In the genomic region with DNA sequence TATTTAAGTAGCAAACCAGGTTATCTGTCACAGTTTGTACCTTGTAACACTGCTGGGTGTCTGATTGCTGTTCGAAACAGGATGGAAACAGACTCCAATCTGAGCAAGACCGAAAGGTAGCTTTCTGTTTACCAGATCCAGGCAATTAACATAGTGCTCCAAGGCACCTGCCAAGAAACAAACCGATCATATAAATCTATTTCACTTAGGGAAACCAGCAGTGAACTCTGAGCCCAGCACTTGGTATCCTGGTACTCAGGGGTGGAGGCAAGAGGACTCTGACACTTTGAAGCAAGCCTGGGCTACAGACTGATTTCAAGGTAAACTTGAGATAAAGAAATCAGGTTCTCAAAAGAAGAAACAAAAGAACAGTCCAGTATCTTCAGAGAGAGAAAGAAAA, we compare ENCODE assay signal across 16 mouse cellular contexts. TPM values are rescaled to one million over a fixed set of nuclear protein-coding genes. Genes with fewer than 3 reads are reported as not detected.
DNase-seq lines count a peak whose midpoint lies in the region; TF ChIP-seq lines count a peak whose summit lies in the region.
"Had no signal": no experiment of that assay in that cellular context is flagged by ENCODE, and none has a peak within 500 bp of the region (broad histone marks: within the 10 kb centered on the region; RNA-seq: fewer than 3 reads in every experiment).

No protein-coding gene starts in this region.

- H3K4me1 ChIP-seq in kidney, adult 2 months (ENCODE audit: control insufficient read depth, insufficient read depth, low read length) = peaks cover 13% of the 10 kb centered on the region
- H3K4me1 ChIP-seq in small intestine, adult 2 months (ENCODE audit: control insufficient read depth, insufficient read depth, insufficient read length, low read length) = no peaks in the 10 kb centered on the region
- peaks cover 10% of the 10 kb centered on the region for H3K4me1 ChIP-seq in lung, adult 2 months (ENCODE audit: control insufficient read depth, insufficient read depth, low read length)

- peak overlapping the region; percentile 83 for H3K27ac ChIP-seq in kidney, adult 2 months (ENCODE audit: insufficient read depth, low read depth, low read length)
- peak overlapping the region; percentile 85 for H3K27ac ChIP-seq in small intestine, adult 2 months (ENCODE audit: insufficient read depth, low read depth, low read length)
- H3K27ac ChIP-seq: heart, embryonic 15.5 days; hindbrain, embryonic 15.5 days; limb, embryonic 12.5 days; stomach, embryonic 15.5 days had no signal

- peak; percentile 62 for DNase-seq in kidney, adult 2 months
- no peak for DNase-seq in kidney, postnatal 4 days
- DNase-seq in MN1 (ENCODE audit: low spot score) = peak; percentile 12
- peak; percentile 34 to 60 for DNase-seq in kidney, postnatal 25 days
- DNase-seq in layer of hippocampus, adult 8-10 months (ENCODE audit: low spot score in 2 of 2) = no peak
- DNase-seq in right cerebral cortex, postnatal 10 days (ENCODE audit: low spot score in 2 of 2) = no peak
- no peak for DNase-seq in lung, adult 2 months
- DNase-seq: cerebellum, adult 18-20 months; gastrocnemius, postnatal 14 days; right cerebral cortex, adult 18-20 months had no signal

- H3K36me3 ChIP-seq in kidney, adult 2 months (ENCODE audit: control insufficient read depth, insufficient read depth, low read length) = peaks cover 14% of the 10 kb centered on the region
- peaks cover 55% of the 10 kb centered on the region for H3K36me3 ChIP-seq in small intestine, adult 2 months (ENCODE audit: control insufficient read depth, insufficient read depth, low read length)

- no peak for TF ChIP-seq CTCF in kidney, adult 2 months (conservative IDR thresholded peaks at IDR 0.05; ENCODE audit: insufficient read depth, insufficient read length, low read depth, low read length)
- no peak for TF ChIP-seq CTCF in small intestine, adult 2 months (IDR thresholded peaks at IDR 0.05; ENCODE audit: extremely low read depth, insufficient read length, insufficient replicate concordance, low read depth, low read length)
- TF ChIP-seq CTCF in lung, adult 2 months (IDR thresholded peaks at IDR 0.05; ENCODE audit: insufficient read depth, low read length) = no peak

- no peaks in the 10 kb centered on the region for H3K27me3 ChIP-seq in kidney, adult 2 months (replicated peaks; ENCODE audit: control insufficient read depth, insufficient read depth, low read length)
- no peaks in the 10 kb centered on the region for H3K27me3 ChIP-seq in small intestine, adult 2 months (ENCODE audit: control insufficient read depth, insufficient read depth, low read length)
- H3K27me3 ChIP-seq: heart, embryonic 15.5 days; hindbrain, embryonic 15.5 days; limb, embryonic 12.5 days; megakaryocyte, embryonic 14.5 days; stomach, embryonic 15.5 days had no signal

- WGBS in kidney, adult 2 months = 36% methylated on average over 3 of the region's 3 CpGs
- 30% methylated on average over 3 of the region's 3 CpGs for WGBS in small intestine, adult 2 months
- 66% methylated on average over 3 of the region's 3 CpGs for WGBS in lung, adult 2 months

- no peak overlapping the region for H3K4me3 ChIP-seq in kidney, adult 2 months (ENCODE audit: insufficient read depth, low read depth, low read length)
- no peak overlapping the region for H3K4me3 ChIP-seq in small intestine, adult 2 months (ENCODE audit: low read depth, low read length)
- H3K4me3 ChIP-seq in lung, adult 2 months (replicated peaks; ENCODE audit: extremely low read depth, low read depth, low read length) = no peak overlapping the region
- H3K4me3 ChIP-seq: heart, embryonic 15.5 days; hindbrain, embryonic 15.5 days; limb, embryonic 12.5 days; megakaryocyte, embryonic 14.5 days; stomach, embryonic 15.5 days had no signal

- TF ChIP-seq POLR2A in kidney, adult 2 months (IDR thresholded peaks at IDR 0.05; ENCODE audit: low read depth, low read length) = no peak
- TF ChIP-seq POLR2A in small intestine, adult 2 months (IDR thresholded peaks at IDR 0.05; ENCODE audit: low read depth, low read length) = no peak
- TF ChIP-seq POLR2A in lung, adult 2 months (IDR thresholded peaks at IDR 0.05; ENCODE audit: borderline replicate concordance, extremely low read depth, low read depth, low read length) = no peak

RNA-seq across cellular contexts. Expression of gene Polg2, which starts 1.9 kb away (rescaled TPM):
- 6.3 and 7.2 TPM in 2 replicates for polyA plus RNA-seq in kidney, adult 2 months (2012; rRNA removed)
- polyA plus RNA-seq in small intestine, adult 2 months (2012; rRNA removed) = 4.4 and 11.0 TPM in 2 replicates
- 1 to 10 TPM; 3.4 to 5.6 (median 3.7) TPM for total RNA-seq in layer of hippocampus, adult 8-10 months (2022)
- polyA plus RNA-seq in lung, adult 2 months (2012; rRNA removed) = 4.8 and 6.3 TPM in 2 replicates

RNA-seq across cellular contexts. Expression of gene Ddx5, which starts 11.6 kb away (rescaled TPM):
- 253 and 261 TPM in 2 replicates for polyA plus RNA-seq in kidney, adult 2 months (2012; rRNA removed)
- polyA plus RNA-seq in small intestine, adult 2 months (2012; rRNA removed) = 247 and 493 TPM in 2 replicates
- 100 to 1,000 TPM; 697 to 742 (median 710) TPM for total RNA-seq in layer of hippocampus, adult 8-10 months (2022)
- 539 and 718 TPM in 2 replicates for polyA plus RNA-seq in lung, adult 2 months (2012; rRNA removed)

RNA-seq across cellular contexts. Expression of gene Cep95, which starts 11.7 kb away (rescaled TPM):
- polyA plus RNA-seq in kidney, adult 2 months (2012; rRNA removed) = 2.2 and 3.6 TPM in 2 replicates
- polyA plus RNA-seq in small intestine, adult 2 months (2012; rRNA removed) = 0.37 and 0.95 TPM in 2 replicates
- 10 to 100 TPM in 3 of 4 experiments, 1 to 10 TPM in 1; 9.1 to 15.6 (median 13.8) TPM for total RNA-seq in layer of hippocampus, adult 8-10 months (2022)
- polyA plus RNA-seq in lung, adult 2 months (2012; rRNA removed) = 1.9 and 2.9 TPM in 2 replicates

RNA-seq across cellular contexts. Expression of gene Milr1, which starts 26.4 kb away (rescaled TPM):
- polyA plus RNA-seq in kidney, adult 2 months (2012; rRNA removed) = 0.27 and 0.66 TPM in 2 replicates
- polyA plus RNA-seq in small intestine, adult 2 months (2012; rRNA removed) = 0.30 and 0.77 TPM in 2 replicates
- 1 to 10 TPM in 2 of 4 experiments, not detected in 2; 4.9 to 6.2 TPM for total RNA-seq in layer of hippocampus, adult 8-10 months (2022)
- polyA plus RNA-seq in lung, adult 2 months (2012; rRNA removed) = 1.0 and 3.0 TPM in 2 replicates

RNA-seq across cellular contexts. Expression of gene Pecam1, which starts 27.0 kb away (rescaled TPM):
- 56.8 and 60.4 TPM in 2 replicates for polyA plus RNA-seq in kidney, adult 2 months (2012; rRNA removed)
- polyA plus RNA-seq in small intestine, adult 2 months (2012; rRNA removed) = 6.3 and 10.7 TPM in 2 replicates
- total RNA-seq in layer of hippocampus, adult 8-10 months (2022) = 10 to 100 TPM; 16.0 to 21.1 (median 18.0) TPM
- 225 and 283 TPM in 2 replicates for polyA plus RNA-seq in lung, adult 2 months (2012; rRNA removed)

Comparison
In these comparisons a context has a peak if more than half of its experiments do, and no peak if none do; other contexts are left out.
1. DNase-seq: peak in kidney, adult 2 months (single experiment), MN1 (single experiment) and kidney, postnatal 25 days (2 of 2); none in kidney, postnatal 4 days (0 of 2), layer of hippocampus, adult 8-10 months (0 of 2), right cerebral cortex, postnatal 10 days (0 of 2) and lung, adult 2 months (single experiment).